Mouse (Mus musculus) hindbrain, embryonic 16.5 days (tissue): Measurements from ENCODE around the gene Ankdd1b. TPM values are rescaled to one million over a fixed set of nuclear protein-coding genes. Genes with fewer than 3 reads are reported as not detected.

Experiments used
- ATAC-seq: fragments of 200-750 bp; cut with Nextera tagmentation; 2 replicates; pipeline ENCODE4 v1.8.0; 2017; ENCODE audit warnings: moderate TSS enrichment, moderate library complexity
- H3K27ac ChIP-seq: fragments of 300-500 bp; sonication (generic); 2 replicates; pipeline ENCODE4 v1.5.1; 2014; ENCODE audit warnings: low read depth, mild to moderate bottlenecking, control low read depth, low read length, moderate library complexity
- H3K27me3 ChIP-seq: fragments of 300-500 bp; sonication (generic); replicated peaks from 2 replicates; pipeline ENCODE4 v1.6.1; 2014; ENCODE audit warnings: low read length; ENCODE audit not compliant: control insufficient read depth, insufficient read depth
- H3K36me3 ChIP-seq: fragments of 300-500 bp; sonication (generic); 2 replicates; pipeline ENCODE4 v1.6.1; 2014; ENCODE audit warnings: mild to moderate bottlenecking, low read length, moderate library complexity, mixed read lengths; ENCODE audit not compliant: control insufficient read depth, insufficient read depth
- H3K4me1 ChIP-seq: fragments of 300-500 bp; sonication (generic); 2 replicates; pipeline ENCODE4 v1.6.1; 2014; ENCODE audit warnings: low read depth, low read length; ENCODE audit not compliant: control insufficient read depth, insufficient read depth
- H3K4me2 ChIP-seq: fragments of 300-500 bp; sonication (generic); 2 replicates; pipeline ENCODE4 v1.6.1; 2014; ENCODE audit warnings: mild to moderate bottlenecking, low read length, control low read depth, moderate library complexity
- H3K4me3 ChIP-seq: fragments of 300-500 bp; sonication (generic); 2 replicates; pipeline ENCODE4 v1.5.1; 2014; ENCODE audit warnings: mild to moderate bottlenecking, low read length, control low read depth, moderate library complexity
- H3K9ac ChIP-seq: fragments of 300-500 bp; sonication (generic); 2 replicates; pipeline ENCODE4 v1.6.1; 2014; ENCODE audit warnings: low read depth, mild to moderate bottlenecking, control low read depth, low read length, moderate library complexity
- H3K9me3 ChIP-seq: fragments of 300-500 bp; sonication (generic); 2 replicates; pipeline ENCODE4 v1.6.1; 2014; ENCODE audit warnings: mild to moderate bottlenecking, low read length, moderate library complexity; ENCODE audit not compliant: control insufficient read depth
- WGBS: fragments of 180-500 bp; shearing (Covaris S2); extraction: QIAGEN DNeasy Blood & Tissue Kit; methylation state at CpG from one replicate; pipeline ENCODE4 v1.1.7; 2014; 5-methylcytosine and 5-hydroxymethylcytosine counted together
- polyA plus RNA-seq: library from polyadenylated mRNA; unstranded; fragments of >200 nt; fragmentation: Nextera tagmentation; extraction: Ambion mirVana; gene quantifications from 2 replicates; pipeline ENCODE4 v1.2.1, GENCODE M21; 2015

Ankdd1b gene
- polyA plus RNA-seq, 1 experiment from 2014 or later, result 0.55 TPM

GRCm38 (mm10) chr13:96407040-96407439, 64.0 kb downstream of the Ankdd1b start:
- Histone ChIP-seq H3K27me3 (no peaks in the 10 kb centered on the region), H3K9me3 (no peaks in the 10 kb centered on the region), H3K27ac (no peak overlapping the region), H3K4me1 (no peaks in the 10 kb centered on the region), H3K36me3 (peaks cover 33% of the 10 kb centered on the region), H3K9ac (no peak overlapping the region), H3K4me3 (no peak overlapping the region), H3K4me2 (no peak overlapping the region)
- 53% methylated on average over 4 of the region's 4 CpGs for WGBS
- ATAC-seq, result peak; percentile 77; the same call in 1 of the 2 replicates

DNA sequence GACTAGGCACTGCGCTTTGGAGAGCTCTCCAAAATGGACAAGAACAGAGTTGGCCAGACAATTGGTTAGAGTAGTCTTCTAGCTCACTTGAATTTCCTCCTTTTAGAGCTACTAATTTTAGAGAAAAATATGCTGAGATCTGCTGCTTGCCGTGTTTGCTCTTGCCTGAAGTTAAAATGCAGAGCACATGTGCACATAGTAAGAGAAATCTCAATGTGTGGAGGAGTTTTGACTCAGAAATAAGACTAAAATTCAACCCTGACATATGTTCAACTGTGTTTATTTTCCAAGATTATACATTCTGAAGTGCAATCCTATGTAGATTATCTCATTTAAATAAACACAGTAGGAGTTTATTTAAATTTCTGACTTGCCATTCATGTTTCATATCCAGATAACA, 65.5 kb downstream of the Ankdd1b start:
- Histone ChIP-seq H3K9ac (no peak overlapping the region), H3K9me3 (no peaks in the 10 kb centered on the region), H3K27me3 (no peaks in the 10 kb centered on the region), H3K4me3 (no peak overlapping the region), H3K4me2 (no peak overlapping the region), H3K4me1 (no peaks in the 10 kb centered on the region), H3K27ac (no peak overlapping the region), H3K36me3 (peaks cover 34% of the 10 kb centered on the region)
- ATAC-seq, result no peak
- 88% methylated on average over 2 of the region's 2 CpGs for WGBS

GRCm38 (mm10) chr13:96401251-96401650, 69.7 kb downstream of the Ankdd1b start:
- no peak for ATAC-seq
- WGBS, result 93% methylated on average over 5 of the region's 5 CpGs
- no peak overlapping the region for H3K27ac ChIP-seq
- no peak overlapping the region for H3K4me3 ChIP-seq
- peaks cover 41% of the 10 kb centered on the region for H3K36me3 ChIP-seq
- no peaks in the 10 kb centered on the region for H3K9me3 ChIP-seq
- H3K9ac ChIP-seq, result no peak overlapping the region
- no peaks in the 10 kb centered on the region for H3K27me3 ChIP-seq
- H3K4me2 ChIP-seq, result no peak overlapping the region
- no peaks in the 10 kb centered on the region for H3K4me1 ChIP-seq

DNA sequence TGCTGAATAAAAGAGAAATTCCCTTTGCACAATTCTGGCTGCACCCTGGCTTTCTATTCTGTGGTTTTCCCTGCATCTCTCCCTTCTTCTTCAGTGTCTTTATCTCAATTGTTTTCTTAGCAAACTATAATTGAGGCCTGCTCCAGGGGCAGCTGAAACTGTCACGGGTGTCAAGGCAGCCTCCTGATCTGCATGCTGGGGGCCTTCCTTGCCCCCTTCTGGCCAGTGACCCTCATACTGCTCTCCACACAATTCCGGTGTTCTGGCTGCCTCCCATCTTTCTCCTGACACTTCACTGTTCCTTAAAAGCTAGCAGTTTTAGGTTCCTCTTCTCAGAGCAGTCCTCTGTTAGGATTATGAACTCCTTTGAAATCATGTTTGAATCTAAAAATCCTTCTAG, 81.7 kb downstream of the Ankdd1b start:
- no peak for ATAC-seq
- Histone ChIP-seq H3K4me3 (peak overlapping the region; percentile 76), H3K4me2 (peak overlapping the region; percentile 90), H3K4me1 (peaks cover 12% of the 10 kb centered on the region), H3K27me3 (no peaks in the 10 kb centered on the region), H3K9ac (peak overlapping the region; percentile 73), H3K27ac (no peak overlapping the region), H3K9me3 (no peaks in the 10 kb centered on the region), H3K36me3 (peaks cover 21% of the 10 kb centered on the region)
- 11% methylated on average over 2 of the region's 2 CpGs for WGBS

GRCm38 (mm10) chr13:96388042-96388888, 82.7 kb downstream of the Ankdd1b start, which contains the start of gene Poc5:
Poc5 (plus strand) TSS chr13:96388294.
- H3K36me3 ChIP-seq, result peaks cover 15% of the 10 kb centered on the region
- WGBS, result under 1% methylated on average over 44 of the region's 44 CpGs
- H3K27ac ChIP-seq, result peak within 1 kb of the TSS; percentile 66
- H3K4me1 ChIP-seq, result peaks cover 12% of the 10 kb centered on the region
- H3K4me2 ChIP-seq, result peak within 1 kb of the TSS; percentile 90
- H3K9ac ChIP-seq, result peak within 1 kb of the TSS; percentile 73
- peak within 1 kb of the TSS; percentile 76 for H3K4me3 ChIP-seq
- H3K9me3 ChIP-seq, result no peaks in the 10 kb centered on the region
- no peaks in the 10 kb centered on the region for H3K27me3 ChIP-seq
- peak; percentile 100 for ATAC-seq

DNA sequence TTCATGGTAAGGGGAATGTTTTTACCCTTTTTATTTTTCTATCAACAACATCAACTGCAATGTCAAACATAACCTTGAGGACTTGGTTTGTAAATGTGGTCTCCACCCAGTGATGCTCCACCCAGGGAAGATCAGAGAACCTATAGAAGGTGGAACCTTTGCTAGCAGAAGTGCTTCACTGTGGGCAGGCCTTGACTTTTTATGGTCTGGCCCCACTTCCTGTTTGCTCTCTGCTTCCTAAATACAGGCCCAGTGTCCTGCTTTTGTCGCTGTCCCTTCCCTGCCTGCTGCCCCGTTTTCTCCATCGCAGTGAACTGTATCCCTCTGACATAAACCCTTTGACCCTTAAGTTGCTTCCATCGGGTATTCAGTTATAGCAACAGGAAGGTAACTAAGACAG, 93.1 kb downstream of the Ankdd1b start:
- Histone ChIP-seq H3K36me3 (no peaks in the 10 kb centered on the region), H3K27me3 (no peaks in the 10 kb centered on the region), H3K9ac (no peak overlapping the region), H3K4me2 (no peak overlapping the region), H3K9me3 (no peaks in the 10 kb centered on the region), H3K4me3 (no peak overlapping the region), H3K27ac (no peak overlapping the region), H3K4me1 (no peaks in the 10 kb centered on the region)
- ATAC-seq, result no peak
- WGBS, result 80% methylated on average over 4 of the region's 4 CpGs

GRCm38 (mm10) chr13:96376871-96377270, 94.1 kb downstream of the Ankdd1b start:
- WGBS, result 88% methylated on average over 18 of the region's 18 CpGs
- Histone ChIP-seq H3K4me2 (no peak overlapping the region), H3K4me3 (no peak overlapping the region), H3K9me3 (no peaks in the 10 kb centered on the region), H3K9ac (no peak overlapping the region), H3K4me1 (no peaks in the 10 kb centered on the region), H3K27me3 (no peaks in the 10 kb centered on the region), H3K27ac (no peak overlapping the region), H3K36me3 (no peaks in the 10 kb centered on the region)
- no peak for ATAC-seq

DNA sequence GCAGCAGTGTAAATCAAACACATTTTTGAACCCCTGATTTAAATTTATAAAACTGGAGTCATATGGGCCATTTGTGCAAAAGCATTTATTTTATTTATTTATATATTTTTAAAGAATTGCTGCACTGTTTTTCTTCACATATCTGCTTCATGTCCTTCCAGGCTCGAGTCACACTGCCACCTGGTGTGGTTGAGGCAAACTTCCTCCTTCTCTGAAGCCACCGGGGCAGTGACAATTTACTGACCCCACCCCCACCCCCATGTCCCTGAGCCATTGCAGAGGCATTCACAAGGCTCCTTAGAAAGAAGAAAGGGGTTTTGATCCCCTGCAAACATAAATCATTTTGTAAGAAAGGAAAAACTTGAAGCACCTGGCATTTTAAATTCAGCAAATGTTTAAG, 95.5 kb downstream of the Ankdd1b start:
- no peaks in the 10 kb centered on the region for H3K9me3 ChIP-seq
- H3K27ac ChIP-seq, result no peak overlapping the region
- no peak overlapping the region for H3K9ac ChIP-seq
- 10% methylated on average over 2 of the region's 2 CpGs for WGBS
- no peaks in the 10 kb centered on the region for H3K36me3 ChIP-seq
- no peaks in the 10 kb centered on the region for H3K27me3 ChIP-seq
- H3K4me1 ChIP-seq, result no peaks in the 10 kb centered on the region
- 0 out of 2 replicates have a peak, but pooled peaks have one; percentile 27 for ATAC-seq
- no peak overlapping the region for H3K4me3 ChIP-seq
- no peak overlapping the region for H3K4me2 ChIP-seq
